Mouse (Mus musculus): ENCODE data around the gene Gm10721.
"Not testable (repeated sequence)": the region's sequence is repeated elsewhere in the genome, so short reads cannot be mapped to it uniquely, and the experiment has no call there.

The Gm10721 gene

GRCm38 (mm10) chr9:3025653-3026052 lies 12.7 kb downstream of the Gm10721 start:
- not testable (repeated sequence) for DNase-seq

- not testable (repeated sequence) for DNase-seq
These were observed 13.2 kb downstream of the Gm10721 start for GRCm38 (mm10) chr9:3026136-3026535.

GRCm38 (mm10) chr9:3026741-3027140 lies 13.8 kb downstream of the Gm10721 start:
- DNase-seq, result not testable (repeated sequence)

- DNase-seq, result peak; percentile 73
These were observed 14.3 kb downstream of the Gm10721 start for GRCm38 (mm10) chr9:3027200-3027599.

GRCm38 (mm10) chr9:3029276-3030000 lies 16.5 kb downstream of the Gm10721 start:
- not testable (repeated sequence) for DNase-seq

GRCm38 (mm10) chr9:3030677-3031318 lies 17.9 kb downstream of the Gm10721 start:
- DNase-seq, result peak; percentile 93

- DNase-seq, result not testable (repeated sequence)
These were observed 21.4 kb downstream of the Gm10721 start, which contains the start of gene Gm17535 for GRCm38 (mm10) chr9:3034299-3034698. Gm17535 (plus strand) TSS chr9:3034599.

- DNase-seq, result not testable (repeated sequence)
These were observed 23.6 kb downstream of the Gm10721 start, which contains the start of gene Gm10715 for GRCm38 (mm10) chr9:3036577-3036976. Gm10715 (plus strand) TSS chr9:3036877.

- DNase-seq, result peak; percentile 56
These were observed 25.2 kb downstream of the Gm10721 start for GRCm38 (mm10) chr9:3038161-3038560.
